Mouse (Mus musculus): ENCODE measurements around the gene Iqgap2.

DNA sequence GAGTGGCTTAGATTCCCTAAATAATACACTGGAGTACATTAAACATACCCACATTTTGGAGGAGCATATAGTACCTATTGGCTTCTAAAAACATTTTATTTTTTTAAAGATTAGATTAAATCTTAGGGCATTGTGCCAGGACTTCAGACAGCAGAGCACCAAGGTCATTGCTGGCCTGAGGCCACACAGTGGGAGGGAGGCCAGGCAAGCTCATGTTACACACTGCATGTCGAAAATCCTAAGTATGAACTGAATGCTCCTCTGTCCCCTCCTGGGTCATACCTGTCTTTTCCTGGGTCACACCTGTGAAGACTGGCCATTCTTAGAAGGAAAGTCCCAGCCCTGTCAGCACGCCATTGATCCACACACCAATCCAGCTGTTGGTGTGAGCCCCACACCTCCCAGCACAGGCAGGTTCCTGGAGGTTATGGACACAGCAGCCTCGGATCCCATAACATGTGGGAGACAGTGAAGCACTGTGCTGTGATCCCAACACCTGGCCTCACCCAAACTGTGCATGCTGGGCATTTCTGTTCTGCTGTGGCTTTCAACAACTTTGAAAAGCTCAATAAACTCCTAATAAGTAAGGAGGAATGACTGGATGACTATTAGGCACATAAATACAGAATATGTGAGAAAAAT lies 127.7 kb downstream of the Iqgap2 start:
- TF ChIP-seq CTCF (IDR thresholded peaks at IDR 0.05; ENCODE audit: borderline replicate concordance, extremely low read depth, insufficient read depth, insufficient read length) (no peak), POLR2A (IDR thresholded peaks at IDR 0.05; ENCODE audit: borderline replicate concordance, extremely low read depth, insufficient read depth, insufficient read length, poor library complexity, severe bottlenecking) (no peak)

All from brain, embryonic 14.5 days (tissue).